Mouse (Mus musculus): ENCODE results near the gene Cideb. TPM values are rescaled to one million over a fixed set of nuclear protein-coding genes. Genes with fewer than 3 reads are reported as not detected.

Gene Cideb
- 0.55 and 0.80 TPM in 2 replicates for polyA plus RNA-seq (2015; fragmentation: Nextera tagmentation; extraction: Ambion mirVana)

DNA sequence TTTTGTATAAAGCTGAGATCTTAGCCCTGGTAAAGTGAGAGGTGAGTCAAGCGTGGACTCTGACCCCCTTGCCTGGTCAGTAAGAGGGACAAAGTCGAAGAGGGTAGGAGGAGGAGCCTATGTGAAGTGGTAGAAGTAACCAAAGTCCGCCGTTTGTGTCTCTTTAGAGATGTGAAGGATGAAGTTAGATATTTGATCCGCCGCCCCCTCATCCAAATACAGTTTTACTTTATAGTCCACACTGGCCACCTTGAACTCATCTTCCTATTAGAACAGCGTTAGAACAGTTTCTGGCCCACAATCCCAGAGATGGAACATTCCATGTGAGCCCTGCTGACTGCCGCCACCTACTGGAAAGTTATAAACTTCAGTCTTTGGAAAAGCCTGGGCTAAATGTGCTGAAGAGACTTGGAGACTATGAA lies at the start of gene Cideb:
Gene Cideb, minus strand, starts transcription at position 96 of the 422 bp plus-strand sequence.
- Histone ChIP-seq H3K36me3 (peaks cover 23% of the 10 kb centered on the region), H3K4me2 (peak within 1 kb of the TSS; percentile 37), H3K9me3 (no peaks in the 10 kb centered on the region), H3K27me3 (peaks cover 16% of the 10 kb centered on the region), H3K4me1 (peaks cover 27% of the 10 kb centered on the region), H3K4me3 (peak within 1 kb of the TSS; percentile 8; the same call in 1 of the 2 replicates), H3K27ac (no peak within 1 kb of the TSS), H3K9ac (no peak within 1 kb of the TSS)
- no peak for ATAC-seq (ENCODE audit: borderline replicate concordance, extremely low read depth, low FRiP score, low TSS enrichment)
- WGBS, result 9% methylated on average over 8 of the region's 8 CpGs

DNA sequence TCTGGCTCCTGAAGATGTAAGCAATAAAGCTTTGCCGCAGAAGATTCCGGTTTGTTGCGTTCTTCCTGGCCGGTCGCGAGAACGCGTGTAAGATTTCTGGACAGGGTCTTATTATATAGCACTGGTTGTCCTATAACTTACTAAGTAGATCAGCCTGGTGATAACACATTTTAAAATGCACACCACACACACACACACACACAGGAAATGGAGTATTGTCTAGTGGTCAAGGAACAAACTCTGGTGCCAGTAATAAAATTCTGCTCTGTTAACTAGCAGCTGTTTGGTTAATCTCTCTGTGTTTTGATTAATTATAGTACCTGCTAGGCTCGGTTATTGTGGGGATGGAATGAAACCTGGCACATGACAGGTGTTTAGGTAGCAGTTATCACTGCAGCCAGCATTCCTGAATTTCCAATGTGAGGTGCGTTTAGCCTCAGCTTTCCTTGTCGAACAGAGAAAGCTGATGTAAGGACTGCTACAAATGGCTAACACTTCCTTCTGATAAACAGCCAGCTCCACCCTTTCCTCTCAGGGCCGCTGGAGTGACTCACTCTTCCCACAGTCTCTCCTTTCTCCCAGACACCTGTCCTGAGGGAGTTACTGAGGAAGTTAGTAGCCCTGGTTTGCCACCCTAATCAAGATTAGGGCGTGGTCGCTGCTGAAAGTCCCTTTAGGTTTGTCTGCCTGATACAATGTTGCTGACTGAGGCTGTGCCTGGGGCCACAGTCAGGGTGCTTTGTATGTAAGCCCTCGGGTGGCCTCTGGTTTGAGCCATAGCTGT lies 37.3 kb upstream of the Cideb start:
- no peak overlapping the region for H3K9ac ChIP-seq
- no peaks in the 10 kb centered on the region for H3K9me3 ChIP-seq
- peak overlapping the region; percentile 48 for H3K27ac ChIP-seq
- no peak overlapping the region for H3K4me2 ChIP-seq
- H3K4me1 ChIP-seq, result peaks cover 11% of the 10 kb centered on the region; the same call in 1 of the 2 replicates
- H3K27me3 ChIP-seq, result no peaks in the 10 kb centered on the region
- no peak overlapping the region for H3K4me3 ChIP-seq
- 65% methylated on average over 15 of the region's 15 CpGs for WGBS
- H3K36me3 ChIP-seq, result no peaks in the 10 kb centered on the region
- no peak for ATAC-seq (ENCODE audit: borderline replicate concordance, extremely low read depth, low FRiP score, low TSS enrichment)

DNA sequence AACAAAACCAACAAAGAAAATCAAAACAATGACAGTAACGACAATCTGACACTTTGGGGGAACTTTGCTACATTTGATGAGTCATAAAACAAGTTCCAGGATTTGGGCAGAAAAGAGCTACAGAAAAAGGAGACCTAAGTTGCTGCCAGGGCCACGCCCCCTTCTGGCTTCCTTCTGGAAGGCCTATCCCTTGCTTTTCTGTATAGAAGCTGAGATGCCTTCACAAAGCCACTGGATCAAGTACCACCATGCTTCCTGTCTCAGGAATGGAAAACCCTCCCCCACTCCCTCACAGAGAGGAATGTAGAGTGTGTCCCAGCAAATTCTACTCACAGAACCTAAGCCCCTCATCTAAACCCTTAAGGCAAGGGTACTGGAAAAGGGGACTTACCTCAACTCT lies 35.7 kb upstream of the Cideb start:
- ATAC-seq (ENCODE audit: borderline replicate concordance, extremely low read depth, low FRiP score, low TSS enrichment), result no peak
- H3K9me3 ChIP-seq, result no peaks in the 10 kb centered on the region
- no peaks in the 10 kb centered on the region for H3K36me3 ChIP-seq
- peaks cover 11% of the 10 kb centered on the region; the same call in 1 of the 2 replicates for H3K4me1 ChIP-seq
- peak overlapping the region; percentile 38 for H3K27ac ChIP-seq
- WGBS, result 51% methylated on average over 2 of the region's 2 CpGs
- H3K9ac ChIP-seq, result no peak overlapping the region
- H3K27me3 ChIP-seq, result no peaks in the 10 kb centered on the region
- no peak overlapping the region for H3K4me2 ChIP-seq
- no peak overlapping the region for H3K4me3 ChIP-seq

DNA sequence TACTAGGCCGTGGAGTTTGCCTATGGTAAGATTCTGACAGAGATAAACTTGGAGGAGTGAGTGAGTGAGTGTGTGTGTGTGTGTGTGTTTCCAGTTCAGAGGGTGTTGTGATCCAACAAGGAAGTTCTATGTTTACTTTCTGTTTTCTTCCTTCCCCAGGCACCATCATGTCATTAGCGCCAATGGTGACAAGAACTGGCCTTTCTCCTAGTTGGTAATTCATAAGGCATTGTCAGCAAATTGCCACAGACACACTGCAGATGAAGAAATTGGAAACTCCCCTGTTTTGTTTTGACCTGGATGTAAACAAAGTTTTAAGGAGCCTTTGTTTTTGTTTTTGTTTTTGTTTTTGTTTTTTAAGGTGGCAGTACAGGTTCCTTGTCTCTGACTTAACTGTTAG lies 35.2 kb upstream of the Cideb start:
- Histone ChIP-seq H3K9ac (no peak overlapping the region), H3K9me3 (no peaks in the 10 kb centered on the region), H3K27ac (0 out of 2 replicates have a peak overlapping the region, but pooled peaks have one; percentile 3), H3K4me1 (peaks cover 14% of the 10 kb centered on the region), H3K27me3 (no peaks in the 10 kb centered on the region), H3K4me3 (no peak overlapping the region), H3K4me2 (no peak overlapping the region), H3K36me3 (no peaks in the 10 kb centered on the region)
- 31% methylated on average over 2 of the region's 2 CpGs for WGBS
- peak; percentile 39; the same call in 1 of the 2 replicates for ATAC-seq (ENCODE audit: borderline replicate concordance, extremely low read depth, low FRiP score, low TSS enrichment)

DNA sequence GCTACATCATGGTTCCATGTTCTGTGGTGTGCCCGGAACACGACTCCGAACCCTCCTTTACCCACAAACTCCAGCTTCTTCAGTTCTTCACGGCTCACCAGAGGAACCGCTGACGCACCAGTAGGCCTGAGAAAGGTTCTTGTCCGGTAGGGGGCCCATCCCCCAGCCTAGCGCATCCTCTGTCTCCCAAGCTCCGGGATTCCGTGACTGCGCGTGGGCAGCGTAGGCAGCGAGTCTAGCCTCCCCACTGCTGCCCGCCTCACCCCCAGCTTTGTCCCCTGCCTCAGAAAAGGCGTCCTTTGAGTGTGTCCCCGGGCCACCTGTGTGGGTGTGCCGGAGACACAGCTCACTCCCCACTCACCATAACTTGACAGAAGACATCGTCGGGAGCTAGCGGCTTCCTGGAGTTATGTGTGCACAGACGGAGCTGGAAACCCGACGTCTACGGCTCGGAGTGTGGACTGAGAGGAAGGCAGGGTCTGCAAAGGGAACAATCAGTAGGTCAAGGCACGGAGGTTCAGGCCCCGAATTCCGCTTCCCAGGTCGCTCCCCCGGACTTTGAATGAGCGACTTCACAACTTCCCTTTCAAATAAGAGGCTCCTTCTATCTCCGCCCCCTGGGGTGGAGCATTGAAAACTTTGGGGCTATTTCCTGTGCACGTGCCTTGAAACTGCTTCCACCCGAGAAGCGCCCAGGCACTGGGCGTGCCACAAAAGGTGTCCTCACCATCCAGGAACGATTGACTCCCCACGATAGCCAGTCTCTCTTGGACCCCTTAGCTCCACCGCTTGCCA lies 30.2 kb upstream of the Cideb start, which contains the start of gene Ripk3:
Gene Ripk3, minus strand, starts transcription at position 610 of the 795 bp plus-strand sequence.
- Histone ChIP-seq H3K9me3 (no peaks in the 10 kb centered on the region), H3K27ac (no peak within 1 kb of the TSS), H3K4me2 (peak within 1 kb of the TSS; percentile 77), H3K27me3 (peaks cover 31% of the 10 kb centered on the region), H3K36me3 (no peaks in the 10 kb centered on the region), H3K4me1 (peaks cover 17% of the 10 kb centered on the region), H3K4me3 (peak within 1 kb of the TSS; percentile 42), H3K9ac (peak within 1 kb of the TSS; percentile 23; the same call in 1 of the 2 replicates)
- WGBS, result 3% methylated on average over 40 of the region's 40 CpGs
- ATAC-seq (ENCODE audit: borderline replicate concordance, extremely low read depth, low FRiP score, low TSS enrichment), result peak; percentile 24; the same call in 1 of the 2 replicates

DNA sequence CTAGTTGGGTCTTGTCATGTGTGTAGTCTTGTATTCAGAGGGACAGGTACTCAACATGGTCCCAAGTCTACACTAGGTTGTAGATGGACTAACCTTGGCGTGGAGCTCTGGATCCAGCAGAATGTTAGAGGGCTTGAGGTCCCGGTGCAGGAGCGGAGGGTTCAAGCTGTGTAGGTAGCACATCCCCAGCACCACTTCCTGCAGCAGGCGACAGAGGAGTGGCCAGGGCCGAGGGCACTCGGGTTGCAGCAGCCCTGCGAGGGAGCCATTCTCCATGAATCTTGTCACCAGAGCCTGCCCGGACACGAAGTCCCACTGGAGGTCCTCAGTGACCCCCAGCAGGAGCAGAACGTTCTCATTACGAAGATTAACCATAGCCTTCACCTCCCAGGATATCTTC lies 29.5 kb upstream of the Cideb start:
- Histone ChIP-seq H3K4me2 (peak overlapping the region; percentile 77), H3K27me3 (peaks cover 31% of the 10 kb centered on the region), H3K4me3 (peak overlapping the region; percentile 42), H3K9ac (no peak overlapping the region), H3K4me1 (peaks cover 13% of the 10 kb centered on the region), H3K9me3 (no peaks in the 10 kb centered on the region), H3K27ac (no peak overlapping the region), H3K36me3 (no peaks in the 10 kb centered on the region)
- WGBS, result 36% methylated on average over 11 of the region's 11 CpGs
- no peak for ATAC-seq (ENCODE audit: borderline replicate concordance, extremely low read depth, low FRiP score, low TSS enrichment)

DNA sequence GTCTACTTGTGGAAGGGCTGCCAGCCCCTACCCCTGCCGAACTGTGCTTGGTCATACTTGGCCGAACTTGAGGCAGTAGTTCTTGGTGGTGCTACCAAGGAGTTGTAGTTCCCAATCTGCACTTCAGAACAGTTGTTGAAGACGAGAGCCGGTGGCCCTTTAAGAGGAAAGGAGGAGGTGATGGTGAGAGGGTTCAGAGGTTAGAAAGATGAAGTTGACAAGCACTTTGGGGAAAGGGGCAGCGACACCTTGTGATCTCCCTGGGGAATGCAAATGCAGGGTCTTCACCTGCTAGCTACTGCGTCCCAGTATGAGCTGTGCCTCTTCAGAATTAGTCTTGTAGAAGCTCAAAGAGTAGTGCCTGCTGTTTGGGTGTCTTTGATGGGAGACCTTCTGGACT lies 26.9 kb upstream of the Cideb start:
- ATAC-seq (ENCODE audit: borderline replicate concordance, extremely low read depth, low FRiP score, low TSS enrichment), result no peak
- Histone ChIP-seq H3K36me3 (no peaks in the 10 kb centered on the region), H3K4me2 (no peak overlapping the region), H3K9me3 (no peaks in the 10 kb centered on the region), H3K27me3 (peaks cover 40% of the 10 kb centered on the region), H3K27ac (no peak overlapping the region), H3K4me1 (peaks cover 30% of the 10 kb centered on the region), H3K9ac (no peak overlapping the region), H3K4me3 (no peak overlapping the region)
- 37% methylated on average over 6 of the region's 6 CpGs for WGBS

DNA sequence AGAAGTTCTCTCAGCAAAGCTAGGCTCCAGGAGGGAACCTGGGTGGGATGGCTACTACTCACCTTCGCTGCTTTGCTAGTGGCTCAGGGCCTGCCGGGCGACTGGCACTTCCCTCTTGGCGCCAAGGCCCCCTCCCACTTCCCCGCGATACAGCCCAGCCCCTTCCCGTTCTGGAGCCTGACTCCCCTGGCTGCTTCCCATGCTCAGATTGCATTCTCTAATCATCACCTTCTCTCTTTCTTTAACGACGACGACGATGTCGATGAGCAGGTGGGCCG lies 25.6 kb upstream of the Cideb start, which contains the start of gene Adcy4:
Gene Adcy4, minus strand, starts transcription at position 138 of the 278 bp plus-strand sequence.
- ATAC-seq (ENCODE audit: borderline replicate concordance, extremely low read depth, low FRiP score, low TSS enrichment), result no peak
- Histone ChIP-seq H3K9me3 (no peaks in the 10 kb centered on the region), H3K36me3 (no peaks in the 10 kb centered on the region), H3K4me1 (peaks cover 35% of the 10 kb centered on the region), H3K4me3 (peak within 1 kb of the TSS; percentile 46), H3K9ac (peak within 1 kb of the TSS; percentile 28), H3K27me3 (peaks cover 40% of the 10 kb centered on the region), H3K4me2 (peak within 1 kb of the TSS; percentile 77), H3K27ac (peak within 1 kb of the TSS; percentile 77)
- WGBS, result 8% methylated on average over 13 of the region's 13 CpGs

DNA sequence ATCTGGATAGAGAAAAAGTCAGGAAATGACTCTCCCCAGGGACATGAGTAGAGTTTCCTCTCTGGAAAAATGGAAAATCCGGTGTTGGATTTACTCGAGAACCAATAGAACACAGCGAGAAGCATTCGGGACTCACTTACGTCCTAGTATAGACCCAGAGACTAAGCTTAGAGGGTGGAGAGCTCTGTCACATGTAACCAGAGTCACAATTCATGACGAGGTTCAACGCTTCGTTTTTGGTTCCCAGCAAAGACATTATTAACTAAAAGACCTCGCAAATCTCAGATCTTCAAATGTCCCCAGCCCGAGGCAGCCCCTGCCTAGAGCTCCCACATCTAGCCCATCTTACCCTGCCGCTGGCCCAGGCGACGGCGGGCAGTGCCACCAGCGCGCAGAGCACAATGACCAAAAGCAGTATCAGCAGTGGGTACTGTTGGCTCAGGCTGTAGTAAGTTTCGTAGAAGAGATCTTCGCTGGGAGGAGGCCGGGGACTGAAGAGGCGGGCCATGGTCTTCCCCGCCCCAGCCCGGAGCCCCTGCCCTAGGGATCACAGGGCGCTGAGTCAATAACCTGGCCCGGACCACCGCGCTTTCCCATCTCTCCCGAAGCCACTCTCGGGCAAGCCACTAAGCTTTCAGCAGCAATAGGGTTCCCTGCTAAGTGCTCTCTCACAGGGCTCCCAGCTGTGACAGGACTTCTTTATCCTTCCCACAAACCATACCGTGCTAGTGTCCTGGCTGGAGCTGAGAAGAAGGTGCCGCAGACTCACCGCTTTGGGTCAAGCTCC lies 25.1 kb upstream of the Cideb start:
- Histone ChIP-seq H3K4me1 (peaks cover 32% of the 10 kb centered on the region), H3K27ac (peak overlapping the region; percentile 77), H3K4me3 (peak overlapping the region; percentile 46), H3K36me3 (no peaks in the 10 kb centered on the region), H3K9me3 (no peaks in the 10 kb centered on the region), H3K27me3 (peaks cover 40% of the 10 kb centered on the region), H3K9ac (peak overlapping the region; percentile 28), H3K4me2 (peak overlapping the region; percentile 77)
- ATAC-seq (ENCODE audit: borderline replicate concordance, extremely low read depth, low FRiP score, low TSS enrichment), result peak; percentile 68; the same call in 1 of the 2 replicates
- 1% methylated on average over 31 of the region's 31 CpGs for WGBS

DNA sequence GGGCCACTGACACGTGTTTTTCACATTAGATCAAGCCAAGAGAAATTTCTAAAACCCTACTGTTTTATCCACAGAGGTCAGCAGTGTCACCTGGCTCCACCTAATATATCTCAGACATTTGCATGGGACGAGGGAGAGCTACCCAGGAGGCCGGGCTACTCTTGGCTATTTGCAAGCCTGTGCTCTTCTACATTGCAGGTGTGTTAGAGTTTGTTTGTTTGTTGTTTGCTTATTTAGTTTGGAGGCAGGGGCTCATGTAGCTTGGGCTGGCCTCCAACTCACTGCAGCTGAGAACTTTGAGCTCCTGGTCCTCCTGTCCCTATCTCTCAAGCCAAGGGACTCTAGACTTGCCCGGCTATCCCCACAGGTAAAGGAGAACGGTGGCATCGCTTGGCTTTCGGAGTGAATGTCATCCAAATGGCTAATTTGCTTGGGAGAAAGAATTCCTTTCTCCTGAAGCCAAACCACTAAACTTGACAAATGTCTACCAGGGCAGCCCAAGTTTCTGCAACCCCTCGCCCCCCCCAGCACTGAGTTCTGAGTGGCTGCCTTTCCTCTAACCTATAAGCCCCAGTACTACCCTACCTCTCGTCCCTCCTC lies 24.2 kb upstream of the Cideb start:
- H3K9me3 ChIP-seq, result no peaks in the 10 kb centered on the region
- H3K9ac ChIP-seq, result no peak overlapping the region
- WGBS, result 46% methylated on average over 9 of the region's 9 CpGs
- peak overlapping the region; percentile 77 for H3K4me2 ChIP-seq
- H3K27ac ChIP-seq, result peak overlapping the region; percentile 77
- H3K4me1 ChIP-seq, result peaks cover 26% of the 10 kb centered on the region
- peaks cover 35% of the 10 kb centered on the region for H3K27me3 ChIP-seq
- H3K4me3 ChIP-seq, result peak overlapping the region; percentile 46
- no peak for ATAC-seq (ENCODE audit: borderline replicate concordance, extremely low read depth, low FRiP score, low TSS enrichment)
- H3K36me3 ChIP-seq, result no peaks in the 10 kb centered on the region

DNA sequence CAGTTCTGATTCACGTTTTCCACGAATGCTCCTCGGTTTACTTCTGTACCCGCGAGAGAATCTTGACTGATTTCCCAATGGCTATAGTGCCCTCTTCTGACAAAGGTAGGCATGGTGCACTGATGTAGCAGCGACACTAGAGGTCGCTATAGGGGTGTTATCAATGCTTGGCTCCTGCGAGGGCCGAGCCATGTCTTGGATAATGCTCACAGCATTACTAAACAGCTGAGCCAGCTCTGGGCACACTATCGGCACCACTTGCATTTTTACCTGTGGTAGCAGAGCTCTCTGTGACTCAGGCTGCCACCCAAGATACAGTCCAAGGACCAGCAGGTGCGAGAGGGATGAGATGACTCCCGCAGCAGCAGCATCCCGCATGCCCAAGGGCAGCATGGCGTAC lies 23.1 kb upstream of the Cideb start:
- H3K9me3 ChIP-seq, result no peaks in the 10 kb centered on the region
- H3K4me3 ChIP-seq, result no peak overlapping the region
- no peak overlapping the region for H3K9ac ChIP-seq
- H3K27ac ChIP-seq, result no peak overlapping the region
- no peaks in the 10 kb centered on the region for H3K36me3 ChIP-seq
- ATAC-seq (ENCODE audit: borderline replicate concordance, extremely low read depth, low FRiP score, low TSS enrichment), result peak; percentile 47
- H3K27me3 ChIP-seq, result peaks cover 32% of the 10 kb centered on the region; the same call in 1 of the 2 replicates
- H3K4me2 ChIP-seq, result peak overlapping the region; percentile 77
- H3K4me1 ChIP-seq, result peaks cover 34% of the 10 kb centered on the region
- 17% methylated on average over 14 of the region's 14 CpGs for WGBS
